Mouse (Mus musculus) stomach, embryonic 15.5 days (tissue): Measurements from ENCODE around the gene Trim33. TPM values are rescaled to one million over a fixed set of nuclear protein-coding genes. Genes with fewer than 3 reads are reported as not detected.

Experiments
- ATAC-seq: fragments of 200-750 bp; cut with Nextera tagmentation; 2 replicates; pipeline ENCODE4 v1.8.0; 2017; ENCODE audit warnings: low read depth, moderate number of reproducible peaks, moderate TSS enrichment; ENCODE audit not compliant: insufficient read depth, low FRiP score
- H3K27ac ChIP-seq: fragments of 300-500 bp; sonication (generic); 2 replicates; pipeline ENCODE4 v1.5.1; 2015; ENCODE audit warnings: mild to moderate bottlenecking, inconsistent platforms
- H3K27me3 ChIP-seq: fragments of 300-500 bp; sonication (generic); replicated peaks from 2 replicates; pipeline ENCODE4 v1.6.1; 2015; ENCODE audit warnings: inconsistent platforms
- H3K36me3 ChIP-seq: fragments of 300-500 bp; sonication (generic); 2 replicates; pipeline ENCODE4 v1.6.1; 2015; ENCODE audit warnings: inconsistent platforms
- H3K4me1 ChIP-seq: fragments of 300-500 bp; sonication (generic); 2 replicates; pipeline ENCODE4 v1.6.1; 2015; ENCODE audit warnings: inconsistent platforms
- H3K4me2 ChIP-seq: fragments of 300-500 bp; sonication (generic); 2 replicates; pipeline ENCODE4 v1.6.1; 2015; ENCODE audit warnings: mild to moderate bottlenecking, inconsistent platforms
- H3K4me3 ChIP-seq: fragments of 300-500 bp; sonication (generic); replicated peaks from 2 replicates; pipeline ENCODE4 v1.5.1; 2015; ENCODE audit warnings: inconsistent platforms
- H3K9ac ChIP-seq: fragments of 300-500 bp; sonication (generic); 2 replicates; pipeline ENCODE4 v1.6.1; 2015; ENCODE audit warnings: inconsistent platforms
- H3K9me3 ChIP-seq: fragments of 300-500 bp; sonication (generic); 2 replicates; pipeline ENCODE4 v1.6.1; 2016; ENCODE audit warnings: inconsistent platforms
- WGBS: fragments of 180-500 bp; shearing (Covaris S2); methylation state at CpG from one replicate; pipeline ENCODE4 v1.1.7; 2015; 5-methylcytosine and 5-hydroxymethylcytosine counted together
- polyA plus RNA-seq: library from polyadenylated mRNA; unstranded; fragments of >200 nt; fragmentation: Nextera tagmentation; extraction: Ambion mirVana; gene quantifications from 2 replicates; pipeline ENCODE4 v1.2.1, GENCODE M21; 2015

Gene Trim33
- polyA plus RNA-seq, 1 experiment from 2014 or later, result 18.8 TPM

DNA sequence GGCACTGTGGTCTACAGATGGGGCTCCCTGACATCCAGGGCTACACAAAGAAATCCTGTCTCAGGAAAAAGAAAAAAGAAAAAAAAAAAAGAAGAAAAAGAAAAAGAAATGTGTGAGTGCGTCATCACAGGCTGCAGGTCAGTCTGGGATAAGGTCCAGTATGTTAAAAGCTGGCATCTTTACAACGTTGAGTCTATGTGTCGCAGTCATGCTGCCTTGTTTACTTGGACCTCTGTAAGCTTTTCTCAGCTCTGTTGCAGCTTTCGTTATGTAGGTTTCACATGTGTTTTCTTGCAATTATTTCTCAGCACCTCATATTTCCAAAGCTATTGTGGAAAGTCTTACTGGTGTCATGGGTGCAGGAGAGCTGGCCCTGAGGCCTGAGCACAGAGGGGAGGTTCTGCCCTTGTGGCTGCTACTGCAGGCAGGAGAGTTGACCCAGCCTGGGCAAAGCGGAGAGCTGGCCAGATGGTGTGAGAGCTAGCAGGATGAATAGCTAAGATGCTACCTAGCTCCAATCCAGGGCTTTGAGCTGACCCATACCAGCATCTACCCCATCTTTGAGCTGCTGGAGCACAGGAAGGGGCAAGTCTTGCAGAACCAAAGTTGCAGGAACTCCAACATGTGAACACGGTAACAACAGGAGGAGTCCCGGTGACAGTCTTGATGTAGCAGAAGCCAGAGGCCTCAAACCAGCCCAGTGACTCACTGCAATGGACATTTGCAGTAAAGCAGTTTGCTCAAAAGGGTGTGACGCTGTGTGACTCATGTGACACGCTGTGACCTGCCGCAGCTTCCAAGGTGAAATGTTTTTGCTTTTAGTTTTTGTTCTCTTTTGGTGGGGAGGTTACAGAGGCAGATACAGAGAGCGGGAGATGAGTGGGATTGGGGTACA, 127.0 kb downstream of the Trim33 start:
- no peaks in the 10 kb centered on the region for H3K36me3 ChIP-seq
- no peak for ATAC-seq
- H3K27ac ChIP-seq, result peak overlapping the region; percentile 60
- 0 out of 2 replicates have a peak, but pooled peaks cover 4% of the 10 kb centered on the region for H3K4me1 ChIP-seq
- WGBS, result 72% methylated on average over 11 of the region's 11 CpGs
- H3K4me2 ChIP-seq, result no peak overlapping the region
- no peaks in the 10 kb centered on the region for H3K27me3 ChIP-seq
- H3K9ac ChIP-seq, result no peak overlapping the region
- no peaks in the 10 kb centered on the region for H3K9me3 ChIP-seq
- H3K4me3 ChIP-seq, result no peak overlapping the region

Other genes starting within 250 kb of the Trim33 start
- gene Nras, start 221.0 kb upstream of the Trim33 start, polyA plus RNA-seq, result 79.8 and 84.2 TPM in 2 replicates
- gene Ampd1, start 205.3 kb upstream of the Trim33 start, polyA plus RNA-seq, result 0.44 TPM in 1 of 2 replicates, not detected in the other
- 6.1 and 6.5 TPM in 2 replicates for gene Dennd2c, start 176.7 kb upstream of the Trim33 start, polyA plus RNA-seq
- gene Bcas2, start 107.6 kb upstream of the Trim33 start, polyA plus RNA-seq, result 199 and 207 TPM in 2 replicates